Mouse (Mus musculus) embryonic facial prominence, embryonic 14.5 days (tissue): ENCODE measurements at regions not wholly inside any gene's neighbourhood (a gene's known extent, or its start where the extent isn't known, plus 50 kb on each side); places are given as distances from the start of the nearest gene placed in this dataset.

Experiments used
- ATAC-seq: fragments of 200-750 bp; cut with Nextera tagmentation; 2 replicates; pipeline ENCODE4 v1.8.0; 2017; ENCODE audit warnings: low read depth, moderate number of reproducible peaks, moderate TSS enrichment
- DNase-seq: peaks from one replicate; pipeline ENCODE4 v3.0.0-alpha.2; 2015; ENCODE audit warnings: low spot score
- H3K27ac ChIP-seq: fragments of 300-500 bp; sonication (generic); replicated peaks from 2 replicates; pipeline ENCODE4 v1.5.1; 2014; ENCODE audit warnings: low read depth, mild to moderate bottlenecking, low read length, moderate library complexity
- H3K27me3 ChIP-seq: fragments of 300-500 bp; sonication (generic); replicated peaks from 2 replicates; pipeline ENCODE4 v1.6.1; 2014; ENCODE audit warnings: low read length; ENCODE audit not compliant: control insufficient read depth, insufficient read depth
- H3K36me3 ChIP-seq: fragments of 300-500 bp; sonication (generic); 2 replicates; pipeline ENCODE4 v1.6.1; 2014; ENCODE audit warnings: low read length, mixed read lengths; ENCODE audit not compliant: control insufficient read depth, insufficient read depth
- H3K4me1 ChIP-seq: fragments of 300-500 bp; sonication (generic); 2 replicates; pipeline ENCODE4 v1.6.1; 2014; ENCODE audit warnings: antibody characterized with exemption, low read length; ENCODE audit not compliant: control insufficient read depth, insufficient read depth
- H3K4me2 ChIP-seq: fragments of 300-500 bp; sonication (generic); 2 replicates; pipeline ENCODE4 v1.6.1; 2014; ENCODE audit warnings: low read depth, mild to moderate bottlenecking, low read length, moderate library complexity, mixed read lengths
- H3K4me3 ChIP-seq: fragments of 300-500 bp; sonication (generic); 2 replicates; pipeline ENCODE4 v1.5.1; 2014; ENCODE audit warnings: low read depth, mild to moderate bottlenecking, low read length
- H3K9ac ChIP-seq: fragments of 300-500 bp; sonication (generic); 2 replicates; pipeline ENCODE4 v1.6.1; 2014; ENCODE audit warnings: low read depth, mild to moderate bottlenecking, low read length, moderate library complexity, mixed read lengths
- H3K9me3 ChIP-seq: fragments of 300-500 bp; sonication (generic); 2 replicates; pipeline ENCODE4 v1.6.1; 2016; ENCODE audit warnings: low read length; ENCODE audit not compliant: control insufficient read depth
- WGBS: fragments of 180-500 bp; shearing (Covaris S2); extraction: QIAGEN DNeasy Blood & Tissue Kit; methylation state at CpG from one replicate; pipeline ENCODE4 v1.1.7; 2014; 5-methylcytosine and 5-hydroxymethylcytosine counted together

DNA sequence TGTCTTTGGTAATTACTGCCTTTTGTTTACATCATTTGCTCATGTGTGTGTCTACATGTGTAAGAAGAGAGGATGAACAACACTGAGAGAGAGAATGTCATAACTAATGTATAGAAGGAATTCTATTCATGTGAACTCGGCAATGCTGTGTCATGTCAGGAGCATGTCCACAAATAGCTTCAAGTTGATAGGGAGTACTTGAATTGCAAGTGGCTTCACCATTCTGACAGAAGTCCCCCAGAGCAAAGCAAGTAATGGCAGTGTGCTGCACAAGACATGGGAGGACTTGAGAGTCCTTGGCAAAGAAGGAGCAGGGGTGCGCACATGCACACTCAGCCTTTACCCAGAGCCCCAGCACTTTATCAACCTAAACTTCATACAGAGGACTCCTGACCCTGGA lies 919.9 kb upstream of the Tenm2 start:
- WGBS: 86% methylated on average over 2 of the region's 2 CpGs
- Histone ChIP-seq H3K27ac (no peak overlapping the region), H3K27me3 (no peaks in the 10 kb centered on the region), H3K9ac (no peak overlapping the region), H3K4me2 (no peak overlapping the region), H3K36me3 (no peaks in the 10 kb centered on the region), H3K9me3 (no peaks in the 10 kb centered on the region), H3K4me1 (no peaks in the 10 kb centered on the region), H3K4me3 (no peak overlapping the region)
- ATAC-seq: no peak
- no peak for DNase-seq

DNA sequence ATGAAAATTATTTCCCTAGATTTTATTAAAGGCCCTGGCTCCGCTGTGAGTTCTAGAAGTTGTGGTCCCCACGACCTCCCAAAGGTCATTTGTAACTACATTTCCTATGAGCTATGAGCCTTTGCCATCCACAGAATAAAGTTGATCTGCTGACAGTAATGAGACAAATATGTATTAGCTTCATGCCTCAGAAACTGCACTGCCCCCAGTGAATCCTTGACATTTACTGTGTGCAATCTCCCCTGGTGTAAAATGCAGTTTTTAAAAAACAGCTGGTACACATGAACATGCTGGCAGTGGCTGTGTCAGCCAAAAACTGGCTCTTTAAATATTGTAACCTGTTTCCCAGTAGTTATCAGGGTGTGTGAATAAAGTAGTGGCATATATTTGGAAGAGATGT lies 907.7 kb upstream of the Tenm2 start:
- Histone ChIP-seq H3K36me3 (no peaks in the 10 kb centered on the region), H3K9me3 (no peaks in the 10 kb centered on the region), H3K4me3 (no peak overlapping the region), H3K9ac (no peak overlapping the region), H3K4me1 (no peaks in the 10 kb centered on the region), H3K27me3 (no peaks in the 10 kb centered on the region), H3K4me2 (no peak overlapping the region), H3K27ac (no peak overlapping the region)
- WGBS: 74% methylated on average over 2 of the region's 2 CpGs
- no peak for DNase-seq
- no peak for ATAC-seq

DNA sequence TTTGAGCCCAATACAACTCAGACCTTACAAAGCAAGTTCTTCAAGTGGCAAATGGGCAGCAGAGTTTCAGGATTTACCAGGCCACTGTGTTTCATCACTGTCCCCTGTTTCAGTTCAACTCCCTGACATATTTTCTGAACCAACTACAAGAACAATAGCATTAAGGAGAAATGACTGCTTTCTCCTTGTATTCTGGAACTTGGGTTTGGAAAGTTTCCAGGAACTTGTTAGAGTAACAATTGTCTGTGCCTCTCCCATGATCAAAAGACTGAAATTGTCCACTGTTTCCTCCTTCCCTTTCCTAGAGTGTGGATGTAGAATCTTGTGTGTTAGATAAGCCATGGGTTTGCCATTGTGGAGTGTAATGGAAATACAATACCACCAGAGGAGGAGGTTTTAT lies 893.1 kb upstream of the Tenm2 start:
- Histone ChIP-seq H3K27me3 (no peaks in the 10 kb centered on the region), H3K4me1 (no peaks in the 10 kb centered on the region), H3K4me2 (no peak overlapping the region), H3K9me3 (no peaks in the 10 kb centered on the region), H3K27ac (no peak overlapping the region), H3K4me3 (no peak overlapping the region), H3K9ac (no peak overlapping the region), H3K36me3 (no peaks in the 10 kb centered on the region)
- DNase-seq (no peak), ATAC-seq (no peak)

DNA sequence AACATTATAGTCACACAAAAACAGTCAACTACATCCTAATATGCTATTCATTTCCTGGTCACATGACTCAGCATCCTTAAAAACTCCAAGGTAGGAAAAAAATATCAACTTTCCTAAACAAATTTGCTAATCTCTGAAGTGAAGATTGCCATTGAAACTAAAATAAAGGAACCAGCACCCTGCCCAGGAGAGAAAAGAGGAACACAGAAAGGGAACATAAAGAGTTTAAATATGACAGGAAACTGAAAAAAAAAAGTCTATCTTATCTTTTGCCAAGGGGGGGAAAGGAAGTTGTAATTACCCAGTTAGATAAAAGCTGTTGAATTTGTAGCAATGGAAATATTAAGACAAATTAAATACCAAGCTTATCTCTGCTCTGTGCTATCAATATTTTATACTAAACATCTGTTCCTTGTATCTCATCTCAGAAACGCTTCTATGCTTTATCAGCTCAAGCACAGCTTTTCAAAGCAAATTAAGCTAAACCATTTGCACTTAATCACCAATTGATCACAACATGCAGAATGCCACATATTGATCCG lies 888.1 kb upstream of the Tenm2 start:
- no peak overlapping the region for H3K27ac ChIP-seq
- 78% methylated on average over 2 of the region's 2 CpGs for WGBS
- no peaks in the 10 kb centered on the region for H3K27me3 ChIP-seq
- ATAC-seq (no peak), DNase-seq (no peak)
- H3K4me3 ChIP-seq: no peak overlapping the region
- no peak overlapping the region for H3K9ac ChIP-seq
- no peaks in the 10 kb centered on the region for H3K9me3 ChIP-seq
- no peaks in the 10 kb centered on the region for H3K36me3 ChIP-seq
- H3K4me2 ChIP-seq: no peak overlapping the region
- no peaks in the 10 kb centered on the region; the same call in 1 of the 2 replicates for H3K4me1 ChIP-seq

DNA sequence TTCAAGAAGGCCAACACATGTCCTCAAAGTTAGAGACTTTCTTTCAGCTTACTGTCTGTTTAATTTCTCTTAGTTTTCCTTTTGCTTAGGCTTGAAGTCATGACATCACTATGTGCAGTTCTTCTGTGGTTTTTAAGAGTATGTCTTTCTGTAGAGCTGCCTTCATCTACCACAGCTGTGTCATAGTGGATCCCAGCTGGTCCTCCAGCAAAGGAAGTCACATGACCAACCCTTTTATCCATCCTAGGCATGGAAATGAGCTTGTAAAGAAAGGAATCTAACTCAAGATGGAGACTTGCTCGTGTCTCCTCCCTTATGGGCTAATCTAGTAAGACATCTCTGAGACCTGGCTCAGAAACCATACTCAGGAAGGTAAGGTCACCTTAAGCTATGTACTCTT lies 886.7 kb upstream of the Tenm2 start:
- no peak overlapping the region for H3K9ac ChIP-seq
- no peaks in the 10 kb centered on the region; the same call in 1 of the 2 replicates for H3K4me1 ChIP-seq
- DNase-seq (no peak), ATAC-seq (no peak)
- H3K27me3 ChIP-seq: no peaks in the 10 kb centered on the region
- no peaks in the 10 kb centered on the region for H3K36me3 ChIP-seq
- no peak overlapping the region for H3K27ac ChIP-seq
- H3K4me2 ChIP-seq: no peak overlapping the region
- H3K4me3 ChIP-seq: no peak overlapping the region
- 82% methylated on average over 1 of the region's 1 CpGs for WGBS
- H3K9me3 ChIP-seq: no peaks in the 10 kb centered on the region

DNA sequence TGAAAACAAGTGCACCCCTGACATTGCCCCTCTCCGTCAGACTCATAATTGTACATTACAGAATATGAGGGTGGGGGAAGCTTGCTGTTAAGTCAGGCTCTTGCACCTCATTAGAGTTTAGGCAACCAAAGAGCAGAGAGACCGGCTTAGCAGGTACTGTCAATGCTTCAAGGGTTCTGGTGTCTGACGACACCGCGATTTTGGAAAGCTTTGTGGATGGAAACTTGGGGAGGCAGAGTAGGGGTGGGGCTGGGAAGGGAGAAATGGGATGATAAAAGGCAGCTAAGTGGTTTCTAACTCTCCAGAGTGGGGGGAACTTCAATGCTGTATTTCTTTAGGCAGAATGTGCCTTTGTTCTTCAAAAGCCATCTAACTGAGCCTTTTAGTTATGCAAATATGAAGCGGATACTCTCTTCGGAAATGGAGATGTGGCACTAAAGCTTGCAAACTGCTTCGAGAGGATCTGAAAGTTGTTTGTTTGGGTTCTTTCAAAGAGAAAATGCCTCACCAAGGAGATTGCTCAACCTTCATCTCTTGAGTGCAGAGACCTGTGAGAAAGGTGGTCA lies 885.4 kb upstream of the Tenm2 start:
- Histone ChIP-seq H3K9ac (no peak overlapping the region), H3K27ac (no peak overlapping the region), H3K36me3 (no peaks in the 10 kb centered on the region), H3K4me2 (no peak overlapping the region), H3K27me3 (no peaks in the 10 kb centered on the region), H3K4me3 (no peak overlapping the region), H3K9me3 (no peaks in the 10 kb centered on the region), H3K4me1 (no peaks in the 10 kb centered on the region; the same call in 1 of the 2 replicates)
- peak; percentile 79; the same call in 1 of the 2 replicates for ATAC-seq
- 25% methylated on average over 8 of the region's 8 CpGs for WGBS
- peak; percentile 75 for DNase-seq

DNA sequence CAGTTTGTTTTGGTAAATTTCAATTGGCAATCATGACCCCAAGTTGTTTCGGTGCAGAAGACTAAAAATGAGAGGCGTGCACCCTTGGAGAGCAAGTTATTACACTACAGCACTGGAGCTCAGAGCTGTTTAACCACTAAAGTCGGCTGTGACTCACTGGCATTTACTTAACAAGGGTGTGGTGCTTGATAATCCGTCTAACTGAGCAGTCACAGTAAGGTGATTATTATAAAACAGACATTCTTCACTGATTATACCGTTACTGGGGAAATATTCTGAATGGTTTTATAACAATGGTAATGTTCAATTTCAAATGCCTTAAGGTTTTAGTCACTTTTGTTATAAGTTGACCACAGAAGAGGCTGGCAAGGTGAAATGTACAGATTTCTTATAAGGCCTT lies 882.0 kb upstream of the Tenm2 start:
- Histone ChIP-seq H3K27me3 (no peaks in the 10 kb centered on the region), H3K4me2 (no peak overlapping the region), H3K9ac (no peak overlapping the region), H3K27ac (no peak overlapping the region), H3K36me3 (no peaks in the 10 kb centered on the region), H3K4me3 (no peak overlapping the region), H3K9me3 (no peaks in the 10 kb centered on the region), H3K4me1 (no peaks in the 10 kb centered on the region; the same call in 1 of the 2 replicates)
- ATAC-seq (no peak), DNase-seq (peak; percentile 42)
- 58% methylated on average over 5 of the region's 5 CpGs for WGBS

DNA sequence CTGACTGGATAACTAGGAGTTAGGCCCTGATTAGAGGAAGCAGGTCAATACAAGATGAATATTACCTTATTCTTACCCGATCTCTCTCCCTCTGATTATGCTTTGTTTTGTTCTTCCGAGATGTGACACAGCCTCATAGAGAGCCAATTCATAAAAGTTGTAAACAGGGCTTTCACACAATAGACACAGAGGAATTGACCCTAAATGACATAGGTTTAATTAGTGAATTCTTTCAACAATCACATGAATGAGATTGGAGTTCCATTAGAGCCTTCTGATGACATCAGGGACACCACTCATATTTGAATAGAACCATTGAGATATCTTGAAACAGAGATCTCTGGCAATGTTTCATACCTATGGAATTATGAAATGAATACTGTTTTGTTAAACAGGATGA lies 856.4 kb upstream of the Tenm2 start:
- Histone ChIP-seq H3K4me1 (no peaks in the 10 kb centered on the region), H3K9me3 (no peaks in the 10 kb centered on the region), H3K36me3 (no peaks in the 10 kb centered on the region), H3K4me2 (no peak overlapping the region), H3K27me3 (no peaks in the 10 kb centered on the region), H3K9ac (no peak overlapping the region), H3K4me3 (no peak overlapping the region), H3K27ac (no peak overlapping the region)
- DNase-seq: no peak
- ATAC-seq: no peak
- 92% methylated on average over 2 of the region's 2 CpGs for WGBS

DNA sequence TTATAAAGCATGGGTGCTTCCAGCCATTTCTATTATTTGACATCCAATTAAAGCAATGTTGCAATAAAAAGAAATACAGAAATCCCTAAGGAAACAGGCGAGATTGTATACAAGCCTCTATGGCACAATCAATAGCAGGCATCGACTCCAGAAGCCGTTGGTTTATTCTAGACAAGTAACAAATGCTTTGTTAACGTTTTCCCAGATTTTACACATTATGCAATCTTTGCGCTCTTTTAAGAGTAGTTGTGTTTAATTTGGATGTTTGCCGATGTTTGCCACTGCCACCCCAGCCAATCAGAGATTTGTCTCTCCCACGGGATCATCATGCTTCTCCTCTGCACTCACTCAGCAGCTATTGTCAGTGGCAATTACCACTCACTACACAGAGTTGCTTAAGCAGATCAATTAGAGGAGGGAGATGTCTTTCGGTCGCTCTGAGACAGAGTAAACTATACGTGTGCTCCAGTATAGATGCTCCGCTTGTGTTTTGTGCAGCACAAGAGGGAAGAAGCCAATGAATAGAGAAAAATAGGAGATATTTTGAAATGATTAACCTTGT lies 839.5 kb upstream of the Tenm2 start:
- peak; percentile 86; the same call in 1 of the 2 replicates for ATAC-seq
- Histone ChIP-seq H3K9me3 (no peaks in the 10 kb centered on the region), H3K27me3 (no peaks in the 10 kb centered on the region), H3K27ac (no peak overlapping the region), H3K36me3 (no peaks in the 10 kb centered on the region), H3K4me2 (no peak overlapping the region), H3K9ac (no peak overlapping the region), H3K4me1 (no peaks in the 10 kb centered on the region), H3K4me3 (no peak overlapping the region)
- peak; percentile 33 for DNase-seq
- 69% methylated on average over 11 of the region's 11 CpGs for WGBS
